Mouse (Mus musculus) ovary, adult 10 weeks (tissue): ENCODE data around the gene Fv1. TPM values are rescaled to one million over a fixed set of nuclear protein-coding genes. Genes with fewer than 3 reads are reported as not detected.

Experiments
- polyA plus RNA-seq: library from polyadenylated mRNA; stranded (reverse); fragments of 350-450 nt; fragmentation: Illumina TruSeq; extraction: RNeasy Lipid Tissue Mini Kit (QIAGEN cat#74804); gene quantifications from one replicate; pipeline ENCODE4 v1.2.3, GENCODE M21; 2014

The Fv1 gene
- 7.5 TPM for polyA plus RNA-seq

GRCm38 (mm10) chr4:147868450-147869031 lies at the start of gene Fv1, which contains the start of gene Miip:
TSS of gene Fv1 (plus strand) at chr4:147868979.
TSS of gene Miip (minus strand) at chr4:147868816.

DNA sequence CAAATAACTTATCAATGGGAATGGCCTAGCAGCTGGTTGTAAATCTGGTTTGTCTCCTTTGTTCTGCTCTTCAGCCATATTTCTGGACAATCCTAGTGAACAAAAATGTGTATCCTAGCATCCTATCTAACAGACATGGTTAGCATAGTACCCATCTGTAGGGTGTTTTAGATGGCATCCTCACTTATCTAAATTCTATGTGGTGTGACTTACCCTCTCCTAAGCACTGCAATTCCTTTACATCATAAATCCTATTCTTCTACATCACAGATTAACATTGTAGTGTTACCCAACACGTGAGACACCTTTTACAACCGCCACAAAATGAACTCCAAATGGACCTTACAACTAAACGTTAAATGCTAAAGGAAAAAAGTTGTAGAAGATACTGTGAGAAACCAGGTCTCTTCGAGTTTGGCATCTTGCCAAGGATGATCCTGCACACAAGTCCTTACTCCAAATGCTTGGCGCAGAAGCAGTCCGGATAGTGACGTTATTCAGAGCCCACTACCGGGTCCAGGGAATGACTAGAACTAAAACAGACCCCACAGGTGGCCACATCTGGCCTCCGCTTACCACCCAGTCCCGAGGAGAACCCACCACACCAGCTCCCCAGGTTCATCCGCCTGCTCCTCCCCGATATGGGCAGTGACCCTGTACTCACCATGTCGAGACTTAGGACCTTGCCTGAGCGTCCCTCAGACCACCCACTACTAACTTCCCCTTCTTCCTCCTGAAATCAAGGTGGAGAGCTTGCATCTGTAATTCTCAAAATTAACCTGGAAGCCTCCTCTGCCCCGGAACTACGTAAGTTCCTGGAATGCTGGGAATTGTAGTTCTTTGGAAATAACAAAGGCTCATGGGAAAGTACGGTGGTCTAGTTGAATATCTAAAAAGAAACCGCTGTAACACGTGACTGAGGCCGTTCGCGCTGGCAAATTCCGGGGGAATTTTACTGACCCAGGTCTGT lies 20.9 kb upstream of the Fv1 start, which contains the start of gene Zfp933:
Gene Zfp933 (minus strand): TSS at position 753 of the 970 bp plus-strand sequence.

DNA sequence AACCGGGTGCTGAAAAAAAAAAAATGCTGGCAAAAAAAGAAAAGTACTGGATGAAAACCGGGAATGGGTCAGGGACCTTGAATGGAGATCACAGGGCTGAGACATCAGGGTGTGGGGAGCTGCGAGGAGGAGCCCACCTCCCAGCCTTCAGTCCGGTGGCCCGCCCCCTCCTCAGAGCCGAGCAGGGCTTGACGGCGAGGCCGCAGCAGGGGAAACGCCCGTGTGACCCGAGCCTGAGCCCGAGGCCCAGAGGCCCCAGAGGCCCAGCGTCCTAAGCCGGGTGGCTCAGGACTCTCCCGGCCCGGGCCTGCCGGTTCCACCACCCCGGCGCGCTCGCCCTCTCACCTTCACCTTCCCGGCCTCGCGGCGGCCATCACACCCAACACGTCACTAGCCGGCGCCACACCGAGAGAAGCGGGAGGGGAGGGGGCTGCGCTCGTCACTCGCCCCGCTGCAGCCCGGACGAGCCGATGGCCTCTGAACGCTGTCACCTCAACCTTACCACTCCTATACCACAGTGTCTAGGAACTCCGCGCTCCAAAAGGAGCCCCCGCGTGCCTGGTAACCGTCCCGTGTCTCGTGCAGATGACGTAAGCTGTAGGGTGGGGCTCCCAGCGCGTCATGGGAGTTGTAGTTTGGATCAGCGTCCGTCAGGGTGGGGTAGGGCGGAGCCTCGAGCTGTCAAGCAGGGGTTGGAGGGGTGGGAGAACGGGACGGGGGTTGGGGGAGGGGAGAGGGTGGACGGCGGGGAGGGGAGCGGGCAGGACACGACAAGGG lies 35.7 kb downstream of the Fv1 start, which contains the start of gene Mfn2:
Gene Mfn2 (minus strand): TSS at position 392 of the 777 bp plus-strand sequence.

Other genes starting within 250 kb of the Fv1 start
- 73.2 TPM for gene Zfp979, start 226.5 kb upstream of the Fv1 start, polyA plus RNA-seq
- 2.7 TPM for gene Zfp534, start 166.4 kb upstream of the Fv1 start, polyA plus RNA-seq
- gene Zfp984, start 59.2 kb upstream of the Fv1 start, polyA plus RNA-seq: 125 TPM
- gene Zfp933, start 20.6 kb upstream of the Fv1 start, polyA plus RNA-seq: 39.9 TPM
- not detected for gene Miip, start 163 bp upstream of the Fv1 start, polyA plus RNA-seq
- gene Mfn2, start 35.7 kb downstream of the Fv1 start, polyA plus RNA-seq: 11.8 TPM
- gene Plod1, start 67.8 kb downstream of the Fv1 start, polyA plus RNA-seq: 3.3 TPM
- 10.2 TPM for gene 2510039O18Rik, start 71.9 kb downstream of the Fv1 start, polyA plus RNA-seq
- gene Nppb, start 116.8 kb downstream of the Fv1 start, polyA plus RNA-seq: not detected
- not detected for gene Nppa, start 131.7 kb downstream of the Fv1 start, polyA plus RNA-seq
- gene Clcn6, start 169.8 kb downstream of the Fv1 start, polyA plus RNA-seq: 3.2 TPM
- 2.0 TPM for gene Mthfr, start 170.1 kb downstream of the Fv1 start, polyA plus RNA-seq
- gene Agtrap, start 219.1 kb downstream of the Fv1 start, polyA plus RNA-seq: 12.6 TPM